In the genomic region with DNA sequence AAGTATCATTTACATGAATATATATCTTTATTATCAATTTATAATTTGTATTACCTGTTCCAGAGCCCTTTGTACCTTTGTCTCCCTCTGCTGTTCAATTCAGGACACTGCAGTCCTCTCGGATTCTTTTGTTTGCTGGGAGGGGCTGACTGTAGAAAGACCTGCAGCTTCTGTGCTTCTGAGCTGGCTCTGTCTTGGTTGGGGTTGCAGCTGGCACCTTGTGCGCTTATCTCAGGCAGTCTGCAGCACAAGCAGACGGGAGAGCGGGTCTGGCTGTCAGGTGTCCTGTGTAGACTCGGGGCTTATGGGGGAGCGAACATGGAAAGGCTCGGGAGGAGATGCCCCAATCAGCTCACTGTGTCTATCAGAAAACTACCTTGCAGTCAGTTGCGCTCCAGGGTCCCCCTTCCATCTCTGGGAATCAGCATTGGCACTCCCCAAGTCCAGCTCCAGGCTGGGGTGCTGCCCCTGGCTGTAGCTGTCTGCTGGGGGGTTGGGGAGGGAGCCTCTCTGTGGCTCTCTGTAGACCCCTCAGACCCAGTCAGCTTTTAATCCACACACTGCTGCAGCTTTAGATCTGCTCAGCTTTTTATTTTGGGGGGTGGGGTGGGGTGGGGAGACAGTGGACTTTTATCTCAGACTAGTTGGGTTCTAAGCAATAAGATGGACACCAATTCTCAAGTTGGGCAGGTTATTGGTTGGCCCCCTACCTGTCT, we compare ENCODE assay signal across 8 mouse cellular contexts. TPM values are rescaled to one million over a fixed set of nuclear protein-coding genes. Genes with fewer than 3 reads are reported as not detected.
DNase-seq lines count a peak whose midpoint lies in the region; ATAC-seq lines count a peak whose summit lies in the region.

No protein-coding gene starts in this region.

- peak overlapping the region; percentile 22 for H3K4me3 ChIP-seq in limb, embryonic 15.5 days

- H3K9me3 ChIP-seq in limb, embryonic 15.5 days = no peaks in the 10 kb centered on the region

- 18% methylated on average over 8 of the region's 8 CpGs for WGBS in limb, embryonic 15.5 days

- no peak overlapping the region for H3K27ac ChIP-seq in limb, embryonic 15.5 days

- DNase-seq in B cell, adult 2 months = peak; percentile 45 to 54
- DNase-seq in T-cell, adult 2 months (ENCODE audit: low spot score) = peak; percentile 7
- peak; percentile 25 to 68 for DNase-seq in cerebellum, postnatal 4 days (ENCODE audit: low spot score in 2 of 2)
- peak; percentile 11 to 44 for DNase-seq in kidney, adult 8-10 months
- DNase-seq in natural killer cell, adult 2 months (ENCODE audit: low spot score in 2 of 2) = peak; percentile 17 to 19
- peak; percentile 22 to 61 for DNase-seq in thymus, postnatal 10 days (ENCODE audit: low spot score in 2 of 2)

- ATAC-seq in granulocyte monocyte progenitor cell, adult 5-6 weeks (replicated peaks; ENCODE audit: poor library complexity, severe bottlenecking) = peak; percentile 40; the same call in 1 of the 2 replicates
- ATAC-seq in limb, embryonic 15.5 days (ENCODE audit: insufficient number of reproducible peaks, low FRiP score, low TSS enrichment, low read depth) = no peak

- H3K9ac ChIP-seq in limb, embryonic 15.5 days = no peak overlapping the region

- no peaks in the 10 kb centered on the region for H3K27me3 ChIP-seq in limb, embryonic 15.5 days

- H3K4me2 ChIP-seq in limb, embryonic 15.5 days = peak overlapping the region; percentile 46

- H3K36me3 ChIP-seq in limb, embryonic 15.5 days = no peaks in the 10 kb centered on the region

- H3K4me1 ChIP-seq in limb, embryonic 15.5 days = peaks cover 3% of the 10 kb centered on the region; the same call in 1 of the 2 replicates

RNA-seq across cellular contexts. Expression of gene Ins2, which starts 28.2 kb away (rescaled TPM):
- total RNA-seq in granulocyte monocyte progenitor cell, adult 5-6 weeks (2014; fragmentation: Nextera tagmentation) = not detected in 2 replicates
- not detected in 2 replicates for total RNA-seq in granulocyte monocyte progenitor cell, adult 5-6 weeks (2017)
- 0.87 TPM in 1 of 2 replicates, not detected in the other for polyA plus RNA-seq in limb, embryonic 15.5 days (2015; fragmentation: Nextera tagmentation; extraction: Ambion mirVana)

RNA-seq across cellular contexts. Expression of gene Gm49394, which starts 45.2 kb away (rescaled TPM):
- not detected in 2 replicates for total RNA-seq in granulocyte monocyte progenitor cell, adult 5-6 weeks (2014; fragmentation: Nextera tagmentation)
- total RNA-seq in granulocyte monocyte progenitor cell, adult 5-6 weeks (2017) = not detected in 2 replicates
- polyA plus RNA-seq in limb, embryonic 15.5 days (2015; fragmentation: Nextera tagmentation; extraction: Ambion mirVana) = 0.31 and 0.82 TPM in 2 replicates

RNA-seq across cellular contexts. Expression of gene Igf2, which starts 48.3 kb away (rescaled TPM):
- total RNA-seq in granulocyte monocyte progenitor cell, adult 5-6 weeks (2014; fragmentation: Nextera tagmentation) = not detected in 2 replicates
- total RNA-seq in granulocyte monocyte progenitor cell, adult 5-6 weeks (2017) = 2.5 TPM in 1 of 2 replicates, not detected in the other
- 1,279 and 1,432 TPM in 2 replicates for polyA plus RNA-seq in limb, embryonic 15.5 days (2015; fragmentation: Nextera tagmentation; extraction: Ambion mirVana)
